Mouse (Mus musculus) heart, adult 2 months (tissue): ENCODE data around the gene Gm20503. TPM values are rescaled to one million over a fixed set of nuclear protein-coding genes. Genes with fewer than 3 reads are reported as not detected.

ENCODE experiments used
- DNase-seq, 2 experiments: peaks; one replicate each; pipeline ENCODE4 v3.0.0; 2021
- H3K27ac ChIP-seq: fragments of 200-600 bp; 2 replicates; pipeline ENCODE4 v1.8.1; 2022
- H3K27me3 ChIP-seq: fragments of 200-500 bp; 2 replicates; pipeline ENCODE4 v1.6.1; 2012; ENCODE audit warnings: mild to moderate bottlenecking, low read length, inconsistent platforms, mixed read lengths; ENCODE audit not compliant: control insufficient read depth, insufficient read depth
- H3K36me3 ChIP-seq: fragments of 200-500 bp; 2 replicates; pipeline ENCODE4 v1.6.1; 2012; ENCODE audit warnings: low read length, inconsistent platforms; ENCODE audit not compliant: control insufficient read depth, insufficient read depth
- H3K4me1 ChIP-seq: fragments of 200-500 bp; 2 replicates; pipeline ENCODE4 v1.6.1; 2011; ENCODE audit warnings: low read length; ENCODE audit not compliant: control insufficient read depth, insufficient read depth
- H3K4me3 ChIP-seq: fragments of 200-600 bp; 2 replicates; pipeline ENCODE4 v1.8.1; 2022
- H3K79me2 ChIP-seq: fragments of 200-500 bp; replicated peaks from 2 replicates; pipeline ENCODE4 v1.6.1; 2012; ENCODE audit warnings: mild to moderate bottlenecking, inconsistent platforms, low read length, moderate library complexity, mixed read lengths; ENCODE audit not compliant: control insufficient read depth, insufficient read depth
- H3K9ac ChIP-seq: fragments of 200-500 bp; 2 replicates; pipeline ENCODE4 v1.6.1; 2012; ENCODE audit warnings: low read depth, mild to moderate bottlenecking, control low read depth, inconsistent platforms, low read length, mixed read lengths
- CTCF ChIP-seq: fragments of 200-600 bp; IDR thresholded peaks from 2 replicates; pipeline ENCODE4 v1.8.1; 2022; ENCODE audit warnings: antibody characterized with exemption, mild to moderate bottlenecking, moderate library complexity
- EP300 ChIP-seq: fragments of 200-500 bp; IDR thresholded peaks from 2 replicates; pipeline ENCODE4 v1.6.1; 2011; ENCODE audit warnings: low read depth, low read length, control low read depth; ENCODE audit not compliant: insufficient read depth
- POLR2A ChIP-seq: fragments of 200-500 bp; IDR thresholded peaks from 2 replicates; pipeline ENCODE4 v1.6.1; 2011; ENCODE audit warnings: mild to moderate bottlenecking, low read depth, low read length, control low read depth; ENCODE audit not compliant: insufficient read depth
- WGBS: fragments of 180-500 bp; shearing (Covaris S2); methylation state at CpG from one replicate; pipeline ENCODE4 v1.1.7; 2018; 5-methylcytosine and 5-hydroxymethylcytosine counted together
- intact Hi-C: fragments of 180-260 bp; cut with DNase I; formaldehyde crosslinking; loops from one replicate; pipeline ENCODE4 v1.15.1; 2025
- polyA plus RNA-seq: library from polyadenylated mRNA; depleted of rRNA; stranded (reverse); fragments of >200 nt; gene quantifications from 2 replicates; pipeline ENCODE4 v1.2.3, GENCODE M21; 2012
- total RNA-seq, 2 experiments: library from RNA; stranded (reverse); gene quantifications; 2 replicates each; pipeline ENCODE4 v1.2.3; 2021

Gm20503 gene
- total and polyA plus RNA-seq, 3 experiments: 5.7 TPM; not detected in 1

DNA sequence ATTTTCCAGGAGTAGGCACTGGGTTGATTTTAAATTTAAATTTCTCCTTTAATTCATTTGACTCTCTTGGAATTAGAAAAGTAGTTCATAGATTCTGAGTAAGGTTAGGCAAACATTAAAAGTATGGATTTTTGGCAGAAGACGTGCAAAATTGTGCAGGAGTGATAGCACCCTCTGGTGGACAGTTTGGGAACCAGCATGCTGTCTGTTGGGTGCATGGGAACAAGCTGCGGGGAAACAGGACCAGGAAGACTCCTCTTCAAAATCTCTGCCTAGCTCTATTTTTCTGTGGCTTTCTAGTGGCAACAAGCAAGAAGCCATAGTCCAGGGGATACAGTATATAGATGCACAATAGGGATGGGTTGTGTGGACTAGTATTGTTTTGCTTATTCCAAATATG lies 3.3 kb upstream of the Gm20503 start:
- H3K36me3 ChIP-seq: peaks cover 2% of the 10 kb centered on the region; the same call in 1 of the 2 replicates
- DNase-seq: peak; percentile 71 to 73
- 3% methylated on average over 2 of the region's 2 CpGs for WGBS
- H3K9ac ChIP-seq: no peak overlapping the region
- intact Hi-C loops: loop anchor here (1.0 to 10.0 kb wide), 4 partner anchors 14 to 1045 kb away; partner anchors contain the start of genes Ecpas, Ptbp3 and Txn1
- H3K27ac ChIP-seq: no peak overlapping the region
- H3K4me3 ChIP-seq: no peak overlapping the region
- no peaks in the 10 kb centered on the region for H3K27me3 ChIP-seq
- no peaks in the 10 kb centered on the region for H3K4me1 ChIP-seq
- H3K79me2 ChIP-seq: no peaks in the 10 kb centered on the region
- peak; percentile 69; the same call in 1 of the 2 replicates for TF ChIP-seq EP300
- no peak for TF ChIP-seq POLR2A
- TF ChIP-seq CTCF: peak; percentile 99

DNA sequence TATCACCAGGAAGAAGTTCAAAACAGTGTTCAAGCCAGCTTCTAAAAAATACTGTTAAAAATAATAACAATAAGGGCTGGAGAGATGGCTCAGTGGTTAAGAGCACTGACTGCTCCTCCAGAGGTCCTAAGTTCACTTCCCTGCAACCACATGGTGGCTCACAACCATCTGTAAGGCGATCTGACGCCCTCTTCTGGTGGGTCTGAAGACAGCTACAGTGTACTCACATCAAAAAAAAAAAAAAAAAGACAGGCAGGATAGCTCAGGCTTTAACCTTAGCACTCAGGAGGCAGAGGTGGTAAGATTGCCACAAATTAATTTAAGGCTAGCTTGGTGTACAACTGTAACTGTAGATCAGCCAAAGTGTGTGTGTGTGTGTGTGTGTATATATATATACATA lies 2.4 kb upstream of the Gm20503 start:
- WGBS: 16% methylated on average over 2 of the region's 2 CpGs
- H3K4me3 ChIP-seq: no peak overlapping the region
- H3K79me2 ChIP-seq: no peaks in the 10 kb centered on the region
- TF ChIP-seq EP300: no peak
- no peak for TF ChIP-seq POLR2A
- peak; percentile 52 for TF ChIP-seq CTCF
- H3K27ac ChIP-seq: no peak overlapping the region
- peaks cover 4% of the 10 kb centered on the region; the same call in 1 of the 2 replicates for H3K36me3 ChIP-seq
- intact Hi-C loops: loop anchor here (5.0 to 10.0 kb wide), 3 partner anchors 88 to 1046 kb away; partner anchors contain the start of genes Ecpas, Ptbp3 and Txn1
- H3K9ac ChIP-seq: no peak overlapping the region
- no peaks in the 10 kb centered on the region for H3K4me1 ChIP-seq
- no peak for DNase-seq
- no peaks in the 10 kb centered on the region for H3K27me3 ChIP-seq

DNA sequence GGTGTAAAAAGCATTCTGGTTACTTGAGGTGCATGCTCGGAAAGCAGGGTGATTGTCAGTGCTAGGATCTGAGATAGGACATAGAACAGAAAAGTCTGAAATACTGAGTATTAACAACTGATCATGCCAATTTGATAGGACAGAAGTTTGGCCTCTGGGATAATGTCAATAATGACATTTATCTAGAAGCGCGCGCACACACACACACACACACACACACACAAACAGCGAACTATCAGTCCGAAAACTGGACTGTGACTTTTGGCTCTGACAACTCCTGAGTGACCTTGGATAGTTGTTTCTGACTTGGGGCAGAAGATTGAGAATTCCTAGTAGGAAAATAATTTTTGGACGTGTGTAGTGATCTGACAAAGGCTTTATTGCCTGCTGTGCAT lies 793 bp downstream of the Gm20503 start:
- Histone ChIP-seq H3K27me3 (no peaks in the 10 kb centered on the region), H3K36me3 (peaks cover 4% of the 10 kb centered on the region; the same call in 1 of the 2 replicates), H3K27ac (peak overlapping the region; percentile 86), H3K4me1 (peaks cover 2% of the 10 kb centered on the region), H3K9ac (peak overlapping the region; percentile 96), H3K4me3 (peak overlapping the region; percentile 65), H3K79me2 (0 out of 2 replicates have a peak, but pooled peaks cover 3% of the 10 kb centered on the region)
- intact Hi-C loops: loop anchor here (5.0 to 10.0 kb wide), 3 partner anchors 92 to 1049 kb away; partner anchors contain the start of genes Ecpas, Ptbp3 and Txn1
- TF ChIP-seq EP300 (no peak), CTCF (no peak), POLR2A (no peak)
- whole genome bisulfite sequencing: 6% methylated on average over 7 of the region's 7 CpGs
- no peak for DNase-seq

DNA sequence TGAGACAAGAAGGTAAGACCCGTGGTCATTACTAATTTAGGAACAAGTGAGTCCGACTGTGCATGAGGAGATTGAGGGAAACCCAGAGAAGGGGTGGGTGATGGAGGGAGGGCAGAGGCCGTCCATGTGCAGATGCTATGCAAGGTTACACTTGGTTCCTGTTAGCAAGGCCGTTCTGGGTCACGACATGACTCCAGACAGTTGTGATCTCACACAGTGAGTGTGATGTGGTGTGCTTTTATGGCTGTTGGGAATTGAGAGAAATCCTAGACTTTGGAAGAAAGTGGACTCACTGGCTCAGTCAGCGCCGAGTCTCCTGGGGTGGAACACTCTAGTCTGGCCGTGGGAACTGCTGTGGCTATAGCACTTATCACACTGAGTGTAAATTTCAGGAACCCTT lies 3.2 kb downstream of the Gm20503 start:
- DNase-seq: no peak
- Histone ChIP-seq H3K27me3 (no peaks in the 10 kb centered on the region), H3K27ac (no peak overlapping the region), H3K9ac (no peak overlapping the region), H3K79me2 (peaks cover 5% of the 10 kb centered on the region; the same call in 1 of the 2 replicates), H3K4me3 (no peak overlapping the region), H3K36me3 (peaks cover 6% of the 10 kb centered on the region), H3K4me1 (peaks cover 10% of the 10 kb centered on the region)
- 37% methylated on average over 8 of the region's 8 CpGs for WGBS
- TF ChIP-seq EP300: no peak
- TF ChIP-seq POLR2A: no peak
- TF ChIP-seq CTCF: no peak
- intact Hi-C loops: loop anchor here (10.0 kb wide), 2 partner anchors 539 to 1051 kb away; partner anchors contain the start of genes Ptbp3 and Txn1

DNA sequence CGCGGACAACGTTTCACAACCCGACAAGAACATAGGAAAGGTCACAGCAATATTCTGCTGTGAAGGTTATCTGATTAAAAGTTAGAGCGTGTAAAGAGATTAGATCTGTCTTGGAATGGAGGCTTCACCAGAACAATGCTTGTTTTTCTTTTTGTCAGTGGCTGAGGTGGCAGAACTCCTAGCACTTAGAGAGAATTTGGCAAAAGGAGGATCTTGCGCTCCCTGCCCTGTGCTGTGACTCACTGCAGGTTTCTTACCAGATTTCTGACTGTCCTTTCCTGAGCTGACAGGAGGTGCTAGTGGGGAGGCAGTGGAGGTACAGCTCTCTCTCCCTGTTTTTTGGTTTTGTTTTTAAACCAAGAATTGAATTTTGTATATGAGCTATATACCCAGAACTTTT lies 4.0 kb downstream of the Gm20503 start:
- 53% methylated on average over 6 of the region's 6 CpGs for WGBS
- Histone ChIP-seq H3K4me3 (no peak overlapping the region), H3K27ac (no peak overlapping the region), H3K79me2 (peaks cover 5% of the 10 kb centered on the region; the same call in 1 of the 2 replicates), H3K27me3 (no peaks in the 10 kb centered on the region), H3K9ac (no peak overlapping the region), H3K4me1 (peaks cover 11% of the 10 kb centered on the region), H3K36me3 (peaks cover 6% of the 10 kb centered on the region)
- TF ChIP-seq CTCF (no peak), EP300 (no peak), POLR2A (no peak)
- DNase-seq: no peak
- intact Hi-C loops: loop anchor here (10.0 kb wide), 2 partner anchors 538 to 1052 kb away; partner anchors contain the start of genes Ptbp3 and Txn1

DNA sequence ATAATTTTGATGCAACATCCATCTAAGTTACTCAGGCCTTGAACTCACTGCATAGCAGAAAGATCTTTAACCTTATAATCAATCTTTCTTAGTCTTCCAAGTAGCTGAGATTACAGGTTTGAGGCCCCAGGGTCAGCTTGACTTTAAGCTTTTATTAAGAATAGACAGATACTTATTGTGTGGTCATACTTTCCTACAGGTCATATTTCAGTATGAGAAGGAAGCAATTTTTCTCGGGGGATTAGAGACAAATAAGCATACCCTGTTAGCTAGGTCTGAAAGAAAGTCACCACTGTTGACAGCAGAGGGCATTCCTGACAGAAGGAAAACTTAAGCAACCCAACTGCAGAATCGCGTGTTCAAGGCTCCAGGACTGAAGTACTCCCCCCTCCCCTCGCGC lies 5.0 kb downstream of the Gm20503 start:
- TF ChIP-seq POLR2A (no peak), CTCF (no peak)
- H3K27me3 ChIP-seq: no peaks in the 10 kb centered on the region
- intact Hi-C loops: loop anchor here (10.0 kb wide), 2 partner anchors 537 to 1053 kb away; partner anchors contain the start of genes Ptbp3 and Txn1
- DNase-seq: no peak
- H3K9ac ChIP-seq: no peak overlapping the region
- 74% methylated on average over 5 of the region's 5 CpGs for WGBS
- peaks cover 9% of the 10 kb centered on the region for H3K36me3 ChIP-seq
- H3K79me2 ChIP-seq: peaks cover 5% of the 10 kb centered on the region; the same call in 1 of the 2 replicates
- H3K4me3 ChIP-seq: no peak overlapping the region
- peaks cover 11% of the 10 kb centered on the region for H3K4me1 ChIP-seq
- no peak overlapping the region for H3K27ac ChIP-seq
